Mouse (Mus musculus): ENCODE results near the gene Krt9. TPM values are rescaled to one million over a fixed set of nuclear protein-coding genes. Genes with fewer than 3 reads are reported as not detected.

Gene Krt9
- polyA plus RNA-seq, 1 experiment from 2014 or later, result not detected

DNA sequence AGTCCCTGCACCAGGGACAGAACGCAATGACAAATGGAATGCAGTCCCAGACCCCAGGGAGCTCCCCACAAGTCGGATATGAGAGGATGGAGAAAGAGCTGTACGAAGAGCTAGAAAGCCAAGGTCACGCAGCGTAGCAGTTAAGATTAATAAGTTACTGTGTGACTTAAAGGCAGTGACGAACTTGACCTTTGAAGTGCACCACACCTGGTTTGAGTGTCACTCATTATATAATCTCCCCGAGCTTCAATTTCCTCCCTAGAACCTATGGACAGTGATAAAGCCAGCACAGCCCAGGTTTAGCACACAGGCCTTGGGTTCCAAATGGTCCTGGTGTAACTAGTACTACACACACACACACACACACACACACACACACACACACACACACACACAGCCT, 28.7 kb downstream of the Krt9 start:
- ATAC-seq, result no peak
- no peak overlapping the region for H3K27ac ChIP-seq (ENCODE audit: low read length)
- 72% methylated on average over 7 of the region's 7 CpGs for WGBS
- H3K36me3 ChIP-seq (ENCODE audit: control insufficient read depth, insufficient read depth, low read length), result no peaks in the 10 kb centered on the region
- H3K4me3 ChIP-seq (ENCODE audit: low read depth, low read length), result no peak overlapping the region
- no peaks in the 10 kb centered on the region for H3K4me1 ChIP-seq (ENCODE audit: control insufficient read depth, insufficient read depth, low read length)
- no peak overlapping the region for H3K4me2 ChIP-seq (ENCODE audit: low read length)
- no peak overlapping the region for H3K9ac ChIP-seq (ENCODE audit: low read depth, low read length)
- H3K27me3 ChIP-seq (ENCODE audit: control insufficient read depth, insufficient read depth, low read depth, low read length), result no peaks in the 10 kb centered on the region
- H3K9me3 ChIP-seq (replicated peaks; ENCODE audit: control insufficient read depth, low read length, poor library complexity, severe bottlenecking), result no peaks in the 10 kb centered on the region

DNA sequence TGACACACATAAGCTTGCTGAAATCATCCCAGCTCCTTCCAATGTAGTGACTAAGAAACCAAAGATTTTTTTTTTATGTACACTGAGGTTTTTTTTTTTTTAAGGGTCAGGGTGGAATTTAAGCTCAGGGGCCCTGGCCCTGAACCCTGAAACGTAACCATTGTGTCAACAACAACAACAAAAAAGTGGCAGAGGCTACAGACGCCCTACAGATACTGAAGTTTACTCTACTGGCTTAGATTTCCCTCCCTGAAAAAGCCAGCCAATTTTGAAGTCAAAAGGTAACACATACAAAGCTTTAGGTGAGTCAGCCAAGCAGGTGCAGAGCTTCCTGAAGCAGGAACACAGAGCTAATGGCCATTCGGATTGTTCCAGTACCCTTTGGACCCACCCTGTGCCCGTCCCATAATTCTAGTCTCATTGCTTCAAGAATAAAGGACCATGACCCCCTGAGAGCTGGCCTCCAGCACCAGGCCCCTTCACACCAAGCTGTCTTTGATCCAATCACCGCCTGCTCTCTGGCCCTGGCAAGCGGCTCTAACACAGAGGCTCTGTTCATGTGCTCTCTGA, 35.1 kb downstream of the Krt9 start:
- H3K27ac ChIP-seq (ENCODE audit: low read length), result no peak overlapping the region
- ATAC-seq, result no peak
- no peak overlapping the region for H3K9ac ChIP-seq (ENCODE audit: low read depth, low read length)
- no peak overlapping the region for H3K4me2 ChIP-seq (ENCODE audit: low read length)
- H3K4me3 ChIP-seq (ENCODE audit: low read depth, low read length), result no peak overlapping the region
- H3K9me3 ChIP-seq (replicated peaks; ENCODE audit: control insufficient read depth, low read length, poor library complexity, severe bottlenecking), result no peaks in the 10 kb centered on the region
- H3K36me3 ChIP-seq (ENCODE audit: control insufficient read depth, insufficient read depth, low read length), result no peaks in the 10 kb centered on the region
- no peaks in the 10 kb centered on the region for H3K27me3 ChIP-seq (ENCODE audit: control insufficient read depth, insufficient read depth, low read depth, low read length)
- 68% methylated on average over 6 of the region's 6 CpGs for WGBS
- H3K4me1 ChIP-seq (ENCODE audit: control insufficient read depth, insufficient read depth, low read length), result no peaks in the 10 kb centered on the region

- Histone ChIP-seq H3K9me3 (replicated peaks; ENCODE audit: control insufficient read depth, low read length, poor library complexity, severe bottlenecking) (no peaks in the 10 kb centered on the region), H3K27ac (ENCODE audit: low read length) (no peak overlapping the region), H3K27me3 (ENCODE audit: control insufficient read depth, insufficient read depth, low read depth, low read length) (no peaks in the 10 kb centered on the region), H3K4me1 (ENCODE audit: control insufficient read depth, insufficient read depth, low read length) (no peaks in the 10 kb centered on the region), H3K4me3 (ENCODE audit: low read depth, low read length) (no peak overlapping the region), H3K4me2 (ENCODE audit: low read length) (no peak overlapping the region), H3K36me3 (ENCODE audit: control insufficient read depth, insufficient read depth, low read length) (no peaks in the 10 kb centered on the region), H3K9ac (ENCODE audit: low read depth, low read length) (no peak overlapping the region)
- 93% methylated on average over 3 of the region's 3 CpGs for WGBS
- no peak for ATAC-seq
Measured at GRCm38 (mm10) chr11:100157331-100157730, 35.7 kb downstream of the Krt9 start.

DNA sequence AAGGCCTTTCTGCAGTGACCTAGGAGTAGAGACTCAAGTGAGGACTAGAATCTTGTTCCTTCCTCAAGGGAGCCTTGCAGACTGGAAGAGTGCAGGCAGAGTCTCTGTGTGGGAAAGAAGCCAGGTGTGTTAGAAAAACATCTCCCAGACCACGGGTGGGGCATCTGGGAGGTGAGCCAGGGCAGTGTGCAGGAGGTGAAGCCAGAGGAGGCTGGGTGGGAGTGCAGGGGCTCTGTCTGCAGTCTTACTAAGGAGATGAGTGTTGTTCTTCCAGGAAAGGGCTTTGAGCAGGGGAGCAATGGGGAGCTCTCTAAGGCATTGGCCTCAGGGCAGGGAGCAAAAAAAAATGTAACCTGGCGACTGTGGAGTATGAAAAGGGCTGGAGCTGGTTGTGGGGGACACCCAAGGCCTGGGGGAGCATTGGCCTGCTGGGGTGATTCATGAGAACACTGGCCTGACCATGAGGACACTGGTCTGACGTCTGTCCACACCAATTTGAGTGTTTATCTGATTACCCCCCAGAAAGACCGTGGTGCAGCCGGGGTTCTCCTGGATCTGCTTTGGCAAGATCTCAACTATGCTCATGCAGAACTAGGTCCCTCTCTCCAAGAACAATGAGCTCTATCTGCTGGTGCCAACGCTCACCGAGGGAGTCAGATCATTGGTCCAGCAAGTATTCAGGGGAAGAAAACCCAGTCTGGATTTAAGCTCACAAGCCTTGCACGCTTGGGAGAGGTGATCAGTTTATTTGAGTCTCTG, 37.4 kb downstream of the Krt9 start:
- H3K9ac ChIP-seq (ENCODE audit: low read depth, low read length), result no peak overlapping the region
- no peak overlapping the region for H3K27ac ChIP-seq (ENCODE audit: low read length)
- H3K4me1 ChIP-seq (ENCODE audit: control insufficient read depth, insufficient read depth, low read length), result no peaks in the 10 kb centered on the region
- no peaks in the 10 kb centered on the region for H3K27me3 ChIP-seq (ENCODE audit: control insufficient read depth, insufficient read depth, low read depth, low read length)
- H3K9me3 ChIP-seq (replicated peaks; ENCODE audit: control insufficient read depth, low read length, poor library complexity, severe bottlenecking), result no peaks in the 10 kb centered on the region
- WGBS, result 78% methylated on average over 8 of the region's 8 CpGs
- ATAC-seq, result no peak
- no peak overlapping the region for H3K4me2 ChIP-seq (ENCODE audit: low read length)
- H3K36me3 ChIP-seq (ENCODE audit: control insufficient read depth, insufficient read depth, low read length), result no peaks in the 10 kb centered on the region
- no peak overlapping the region for H3K4me3 ChIP-seq (ENCODE audit: low read depth, low read length)

- Histone ChIP-seq H3K9ac (ENCODE audit: low read depth, low read length) (no peak within 1 kb of the TSS), H3K27ac (ENCODE audit: low read length) (no peak within 1 kb of the TSS), H3K4me3 (ENCODE audit: low read depth, low read length) (no peak within 1 kb of the TSS), H3K4me1 (ENCODE audit: control insufficient read depth, insufficient read depth, low read length) (peaks cover 11% of the 10 kb centered on the region), H3K27me3 (ENCODE audit: control insufficient read depth, insufficient read depth, low read depth, low read length) (peaks cover 23% of the 10 kb centered on the region), H3K4me2 (ENCODE audit: low read length) (no peak within 1 kb of the TSS), H3K9me3 (replicated peaks; ENCODE audit: control insufficient read depth, low read length, poor library complexity, severe bottlenecking) (no peaks in the 10 kb centered on the region), H3K36me3 (ENCODE audit: control insufficient read depth, insufficient read depth, low read length) (no peaks in the 10 kb centered on the region)
- WGBS, result 44% methylated on average over 9 of the region's 9 CpGs
- no peak for ATAC-seq
Measured at GRCm38 (mm10) chr11:100148615-100149330, 44.3 kb downstream of the Krt9 start, which contains the start of gene Krt19. TSS of gene Krt19 (minus strand) at chr11:100148665.

GRCm38 (mm10) chr11:100147566-100148353, 45.3 kb downstream of the Krt9 start:
- 87% methylated on average over 5 of the region's 5 CpGs for WGBS
- ATAC-seq, result no peak
- H3K27me3 ChIP-seq (ENCODE audit: control insufficient read depth, insufficient read depth, low read depth, low read length), result peaks cover 23% of the 10 kb centered on the region
- peaks cover 11% of the 10 kb centered on the region for H3K4me1 ChIP-seq (ENCODE audit: control insufficient read depth, insufficient read depth, low read length)
- H3K4me2 ChIP-seq (ENCODE audit: low read length), result no peak overlapping the region
- H3K9me3 ChIP-seq (replicated peaks; ENCODE audit: control insufficient read depth, low read length, poor library complexity, severe bottlenecking), result no peaks in the 10 kb centered on the region
- H3K36me3 ChIP-seq (ENCODE audit: control insufficient read depth, insufficient read depth, low read length), result no peaks in the 10 kb centered on the region
- no peak overlapping the region for H3K4me3 ChIP-seq (ENCODE audit: low read depth, low read length)
- H3K27ac ChIP-seq (ENCODE audit: low read length), result no peak overlapping the region
- no peak overlapping the region for H3K9ac ChIP-seq (ENCODE audit: low read depth, low read length)

- no peak overlapping the region for H3K9ac ChIP-seq (ENCODE audit: low read depth, low read length)
- H3K4me1 ChIP-seq (ENCODE audit: control insufficient read depth, insufficient read depth, low read length), result peaks cover 11% of the 10 kb centered on the region
- H3K27me3 ChIP-seq (ENCODE audit: control insufficient read depth, insufficient read depth, low read depth, low read length), result peaks cover 23% of the 10 kb centered on the region
- H3K9me3 ChIP-seq (replicated peaks; ENCODE audit: control insufficient read depth, low read length, poor library complexity, severe bottlenecking), result no peaks in the 10 kb centered on the region
- 3% methylated on average over 13 of the region's 13 CpGs for WGBS
- no peak for ATAC-seq
- H3K27ac ChIP-seq (ENCODE audit: low read length), result no peak overlapping the region
- H3K4me2 ChIP-seq (ENCODE audit: low read length), result peak overlapping the region; percentile 67
- no peaks in the 10 kb centered on the region for H3K36me3 ChIP-seq (ENCODE audit: control insufficient read depth, insufficient read depth, low read length)
- peak overlapping the region; percentile 34 for H3K4me3 ChIP-seq (ENCODE audit: low read depth, low read length)
Measured at GRCm38 (mm10) chr11:100145858-100146560, 47.0 kb downstream of the Krt9 start.

GRCm38 (mm10) chr11:100145104-100145503, 47.9 kb downstream of the Krt9 start:
- Histone ChIP-seq H3K4me1 (ENCODE audit: control insufficient read depth, insufficient read depth, low read length) (peaks cover 11% of the 10 kb centered on the region), H3K4me2 (ENCODE audit: low read length) (peak overlapping the region; percentile 67), H3K4me3 (ENCODE audit: low read depth, low read length) (peak overlapping the region; percentile 34), H3K27ac (ENCODE audit: low read length) (no peak overlapping the region), H3K36me3 (ENCODE audit: control insufficient read depth, insufficient read depth, low read length) (no peaks in the 10 kb centered on the region), H3K9me3 (replicated peaks; ENCODE audit: control insufficient read depth, low read length, poor library complexity, severe bottlenecking) (no peaks in the 10 kb centered on the region), H3K9ac (ENCODE audit: low read depth, low read length) (peak overlapping the region; percentile 18; the same call in 1 of the 2 replicates), H3K27me3 (ENCODE audit: control insufficient read depth, insufficient read depth, low read depth, low read length) (peaks cover 23% of the 10 kb centered on the region)
- 0% methylated on average over 20 of the region's 20 CpGs for WGBS
- no peak for ATAC-seq

All from midbrain, embryonic 16.5 days (tissue).